Mouse (Mus musculus) heart, adult 18-20 months (tissue): ENCODE measurements around the gene Fpr2. TPM values are rescaled to one million over a fixed set of nuclear protein-coding genes. Genes with fewer than 3 reads are reported as not detected.
"Not testable (repeated sequence)": the region's sequence is repeated elsewhere in the genome, so short reads cannot be mapped to it uniquely, and the experiment has no call there.

Source experiments
- DNase-seq, 2 experiments: peaks; one replicate each; pipeline ENCODE4 v3.0.0; 2021 to 2022; ENCODE audit warnings: mixed read lengths in 1 of 2
- total RNA-seq, 2 experiments: library from RNA; stranded (reverse); gene quantifications; 2 replicates each; pipeline ENCODE4 v1.2.3; 2021

The Fpr2 gene
- total RNA-seq, 2 experiments from 2014 or later, result not detected

DNA sequence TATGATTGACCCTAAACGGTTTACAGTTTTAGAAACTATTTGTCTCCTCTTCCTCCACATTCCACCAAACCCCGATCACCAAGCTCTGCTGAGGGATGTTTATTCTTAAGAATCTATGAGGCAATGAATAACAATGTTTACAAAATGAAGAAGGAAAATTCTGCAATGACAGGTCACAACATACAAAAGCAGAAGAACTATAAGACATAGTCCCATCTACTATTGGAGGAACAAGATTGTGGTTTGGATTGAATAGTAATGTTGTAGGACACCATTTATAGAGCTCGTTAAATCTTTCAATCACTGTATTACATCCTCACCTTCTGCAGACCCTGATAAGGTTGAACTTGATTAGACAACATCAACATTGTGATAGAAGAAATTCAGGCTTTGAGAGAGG is 5.0 kb upstream of the Fpr2 start:
- no peak for DNase-seq

DNA sequence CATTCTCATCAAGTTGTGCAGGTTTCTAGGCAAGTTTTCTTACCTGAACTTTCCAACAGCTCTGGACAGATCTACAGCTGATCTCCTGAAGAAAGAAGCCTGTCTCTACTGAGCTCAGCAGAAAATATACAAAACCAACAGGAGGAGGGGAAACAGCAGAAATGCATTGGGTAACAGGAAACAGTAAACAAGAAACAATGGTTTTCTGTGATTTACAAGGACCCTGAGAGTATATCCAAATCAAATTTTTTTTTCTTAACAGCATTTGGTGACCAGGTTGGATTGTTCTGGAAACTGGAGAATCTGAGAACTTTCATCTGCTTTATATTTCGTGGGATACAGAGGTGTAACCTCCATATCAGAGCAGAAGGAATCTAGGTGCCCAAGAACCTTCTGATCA is 3.8 kb upstream of the Fpr2 start, which contains the start of gene Fpr1:
Gene Fpr1, minus strand, starts transcription at position 101 of the 400 bp plus-strand sequence.
- no peak for DNase-seq

DNA sequence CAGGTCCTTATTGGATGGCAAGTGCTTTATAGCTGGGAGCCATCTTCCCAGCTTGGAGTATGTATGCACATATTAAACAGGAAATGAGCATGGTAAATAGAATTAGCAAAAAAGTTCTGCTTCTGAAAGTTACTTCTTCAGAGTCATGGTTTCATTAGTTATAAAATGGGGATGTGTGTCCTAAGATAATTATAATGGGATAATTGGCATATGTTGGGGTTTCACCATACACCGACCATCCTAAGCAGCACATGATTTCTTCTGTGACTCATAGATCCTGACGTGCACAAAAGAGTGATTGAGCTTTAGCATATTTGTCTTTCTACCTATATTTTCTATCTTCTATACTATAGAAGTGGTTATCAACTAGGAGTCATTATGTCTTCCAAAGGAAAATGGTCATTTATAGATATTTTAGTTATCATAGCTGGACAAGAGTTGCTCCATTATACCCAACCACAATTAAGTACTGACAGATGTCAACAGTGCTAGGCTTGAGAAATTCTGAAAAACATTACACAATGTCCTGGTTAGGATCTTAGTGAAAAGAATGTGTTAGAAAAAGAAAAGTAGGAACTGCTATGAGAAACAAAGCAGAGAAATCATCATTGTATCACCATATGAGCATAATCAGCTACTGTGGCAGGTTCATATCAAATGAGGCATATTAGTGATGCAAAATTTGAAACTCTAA is 2.3 kb downstream of the Fpr2 start:
- DNase-seq, result no peak

DNA sequence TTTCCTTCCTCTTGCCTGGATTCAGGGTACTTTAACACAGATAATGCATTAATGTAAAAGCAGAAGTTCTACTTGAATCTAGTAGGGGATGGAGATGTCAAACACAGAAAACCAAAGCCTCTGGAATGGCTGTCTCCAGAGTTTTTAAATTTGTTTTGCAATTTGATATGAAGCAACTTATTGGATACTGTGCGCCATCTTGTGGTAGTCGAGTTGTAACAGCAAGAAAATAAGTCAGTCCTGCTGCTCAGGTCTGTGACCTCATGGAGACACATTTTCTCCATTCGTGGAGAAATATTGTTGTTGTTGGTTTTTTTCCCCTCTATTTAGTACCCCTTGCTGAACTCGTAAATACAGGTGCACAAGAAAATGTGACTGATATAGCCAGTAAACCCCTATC is 8.4 kb downstream of the Fpr2 start:
- peak; percentile 56 to 77 for DNase-seq

DNA sequence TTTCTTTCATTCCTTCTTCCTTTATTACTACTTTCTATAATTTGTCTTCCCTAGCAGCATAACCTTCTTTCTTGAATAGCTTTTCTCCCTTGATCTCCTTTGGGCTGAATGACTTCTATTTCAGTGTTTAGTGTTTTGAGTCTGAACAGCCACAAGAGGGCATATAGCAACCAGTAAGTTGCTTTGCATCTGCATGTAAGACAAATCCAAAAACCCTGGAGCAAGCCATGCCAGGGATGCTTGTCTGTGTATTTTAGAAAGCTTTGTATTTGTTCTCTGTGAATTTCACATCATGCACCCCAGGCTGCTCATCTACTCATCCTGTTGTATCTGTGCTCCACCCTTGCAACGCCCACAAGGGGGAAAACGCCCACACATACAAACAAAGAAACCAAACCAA is 11.6 kb downstream of the Fpr2 start:
- DNase-seq, result no peak

DNA sequence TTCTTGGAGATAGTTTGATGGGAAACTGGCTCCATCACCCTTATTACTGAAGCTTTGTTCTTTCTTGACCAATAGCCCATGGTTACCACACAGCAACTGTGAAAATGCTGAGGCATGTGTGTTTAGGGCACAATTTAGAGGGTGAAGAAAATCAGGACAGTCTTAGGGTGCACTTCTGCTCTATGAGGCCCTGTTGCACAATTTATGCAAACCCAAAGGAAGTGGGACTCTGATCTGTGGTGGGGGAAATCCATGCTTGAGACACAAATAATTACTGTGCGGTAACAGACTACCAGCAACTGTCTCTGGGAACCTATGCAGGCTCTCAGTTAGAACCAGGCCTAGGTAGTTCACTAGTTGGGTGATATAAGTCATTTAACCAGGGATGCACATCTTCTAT is 13.1 kb downstream of the Fpr2 start:
- DNase-seq, result peak in 1 of 2 experiments; percentile 15

DNA sequence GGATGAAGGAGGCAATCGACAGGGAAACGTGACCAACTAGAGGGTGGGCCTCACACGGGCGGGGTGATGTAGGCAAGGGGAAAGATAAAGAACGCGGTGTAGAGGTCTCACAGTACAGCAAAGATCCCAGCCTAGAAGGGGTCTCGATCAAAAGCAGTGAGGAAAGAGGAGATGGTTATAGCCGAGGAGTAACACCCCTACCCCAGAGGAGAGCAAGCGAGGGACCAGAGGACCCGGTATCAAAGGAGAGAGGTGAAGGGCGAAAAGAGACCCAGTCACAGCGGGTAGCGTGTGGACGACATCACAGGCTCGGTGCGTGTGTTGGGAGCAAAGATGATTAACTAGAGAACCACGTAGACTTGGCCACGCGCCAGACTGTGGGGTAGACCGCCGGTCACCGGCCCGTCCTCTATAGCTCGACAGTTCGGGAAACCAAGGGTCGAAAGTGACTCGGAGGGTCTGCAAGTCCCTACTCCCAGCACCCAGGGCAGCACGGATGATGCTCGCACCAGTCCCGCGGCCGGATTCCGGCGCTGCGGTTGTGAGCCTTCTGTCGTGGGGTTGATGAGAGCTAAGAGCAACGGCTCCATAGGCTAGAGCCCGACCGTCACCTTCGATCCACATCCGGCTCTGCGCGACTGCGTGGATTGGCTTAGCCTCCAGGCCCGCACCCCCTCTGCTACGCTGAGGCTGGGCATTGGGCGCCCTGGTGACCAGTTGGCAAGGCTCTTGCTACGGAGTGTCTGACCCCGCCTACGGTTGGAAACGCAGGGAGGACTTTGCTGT is 22.2 kb downstream of the Fpr2 start:
- DNase-seq, result peak; percentile 77 to 89

DNA sequence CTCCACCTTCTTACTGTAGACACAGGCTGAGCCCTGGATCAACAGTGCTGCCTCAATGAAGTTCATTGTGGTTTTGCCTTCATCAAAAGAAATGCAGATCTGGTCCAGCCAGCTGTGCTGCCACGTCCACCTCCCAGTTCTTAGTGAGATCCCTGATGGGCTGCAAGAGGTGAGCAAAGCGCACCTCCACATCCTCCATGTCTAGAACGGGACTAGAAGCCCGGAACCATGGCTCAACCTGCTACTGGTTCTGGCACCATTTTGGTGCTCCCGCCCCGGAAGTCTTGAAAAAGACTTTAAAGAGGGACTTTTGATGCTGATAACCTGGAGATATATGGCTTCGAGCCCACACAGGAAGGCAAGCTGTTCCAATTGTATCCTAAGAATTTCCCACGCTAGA is 25.0 kb downstream of the Fpr2 start:
- DNase-seq, result not testable (repeated sequence)

DNA sequence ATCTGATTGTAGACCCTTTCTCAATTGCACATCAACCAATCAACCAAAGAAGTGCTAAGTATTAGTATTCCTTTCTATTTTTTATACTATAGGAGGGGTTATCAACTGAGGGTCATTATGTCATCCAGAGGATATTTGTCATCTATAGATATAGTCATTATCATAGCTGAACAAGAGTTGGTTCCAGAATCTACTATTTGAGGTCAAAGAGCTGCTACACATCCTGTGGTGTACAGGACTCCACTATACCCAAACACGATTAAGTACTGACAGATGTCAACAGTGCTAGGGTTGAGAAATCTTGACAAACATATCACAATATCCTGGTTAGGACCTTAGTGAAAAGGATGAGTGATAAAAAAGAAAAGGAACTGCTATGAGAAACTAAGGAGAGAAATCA is 29.8 kb downstream of the Fpr2 start:
- no peak for DNase-seq

DNA sequence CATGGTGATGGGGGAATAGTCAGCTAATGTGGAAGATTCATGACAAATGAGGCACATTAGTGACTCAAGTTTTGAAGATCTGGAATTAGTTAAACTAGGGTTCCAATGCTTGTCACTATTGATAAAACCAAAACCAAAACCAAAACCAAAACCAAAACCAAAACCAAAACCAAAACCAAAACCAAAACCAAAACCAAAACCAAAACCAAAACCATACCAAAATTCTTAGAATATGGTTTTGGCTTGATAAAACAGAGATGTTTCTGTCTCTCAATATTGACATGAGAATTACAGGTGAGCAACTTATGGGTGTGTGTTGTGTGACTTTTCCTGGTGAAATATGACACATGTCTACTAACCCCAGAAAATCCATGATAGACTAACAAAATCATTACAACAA is 30.2 kb downstream of the Fpr2 start:
- DNase-seq, result no peak

Other genes starting within 250 kb of the Fpr2 start
- not detected for gene Vmn2r90, start 184.1 kb upstream of the Fpr2 start, total RNA-seq
- gene Spaca6, start 60.7 kb upstream of the Fpr2 start, total RNA-seq, result 1 to 10 TPM; 6.7 to 9.7 TPM
- under 1 TPM; 0.13 to 0.17 TPM for gene Has1, start 32.6 kb upstream of the Fpr2 start, total RNA-seq
- gene Fpr1, start 3.9 kb upstream of the Fpr2 start, total RNA-seq, result not detected
- gene Fpr3, start within 50 bp of the Fpr2 start, total RNA-seq, result not detected
- gene Fpr-rs4, start 133.9 kb downstream of the Fpr2 start, total RNA-seq, result not detected
- gene Vmn2r124, start 161.6 kb downstream of the Fpr2 start, total RNA-seq, result not detected
- gene Vmn2r91, start 197.2 kb downstream of the Fpr2 start, total RNA-seq, result not detected